Mouse (Mus musculus) adrenal gland, adult 18-20 months (tissue): Measurements from ENCODE around the gene Wdfy3. TPM values are rescaled to one million over a fixed set of nuclear protein-coding genes. Genes with fewer than 3 reads are reported as not detected.
"Not testable (repeated sequence)": the region's sequence is repeated elsewhere in the genome, so short reads cannot be mapped to it uniquely, and the experiment has no call there.

Experiments used
- DNase-seq, 2 experiments: peaks; one replicate each; pipeline ENCODE4 v3.0.0; 2021 to 2022; ENCODE audit warnings: low spot score in 2 of 2
- total RNA-seq, 2 experiments: library from RNA; stranded (reverse); gene quantifications; 1 replicate in 1 of 2; 2 replicates in 1 of 2; pipeline ENCODE4 v1.2.3; 2021

Wdfy3 gene
- total RNA-seq, 2 experiments from 2014 or later: 36.6 to 38.6 TPM

GRCm38 (mm10) chr5:101954393-101955340 lies 115.1 kb downstream of the Wdfy3 start:
- DNase-seq: no peak

- DNase-seq: no peak
Observed at GRCm38 (mm10) chr5:101951918-101952317, 117.8 kb downstream of the Wdfy3 start.

GRCm38 (mm10) chr5:101949323-101949722 lies 120.4 kb downstream of the Wdfy3 start:
- no peak for DNase-seq

GRCm38 (mm10) chr5:101948641-101949040 lies 121.1 kb downstream of the Wdfy3 start:
- DNase-seq: no peak

GRCm38 (mm10) chr5:101945731-101946130 lies 124.0 kb downstream of the Wdfy3 start:
- DNase-seq: no peak

- DNase-seq: no peak
Observed at GRCm38 (mm10) chr5:101937909-101938596, 131.7 kb downstream of the Wdfy3 start.

- DNase-seq: no peak
Observed at GRCm38 (mm10) chr5:101937362-101937761, 132.4 kb downstream of the Wdfy3 start.

GRCm38 (mm10) chr5:101935893-101936292 lies 133.8 kb downstream of the Wdfy3 start:
- no peak for DNase-seq

GRCm38 (mm10) chr5:101934629-101935028 lies 135.1 kb downstream of the Wdfy3 start:
- DNase-seq: no peak

- no peak for DNase-seq
Observed at GRCm38 (mm10) chr5:101932971-101933810, 136.5 kb downstream of the Wdfy3 start.

GRCm38 (mm10) chr5:101931997-101932396 lies 137.7 kb downstream of the Wdfy3 start:
- DNase-seq: no peak

- no peak for DNase-seq
Observed at GRCm38 (mm10) chr5:101926311-101926710, 143.4 kb downstream of the Wdfy3 start.

- no peak for DNase-seq
Observed at GRCm38 (mm10) chr5:101923710-101924109, 146.0 kb downstream of the Wdfy3 start.

GRCm38 (mm10) chr5:101919559-101919958 lies 150.2 kb downstream of the Wdfy3 start:
- DNase-seq: no peak

- DNase-seq: no peak
Observed at GRCm38 (mm10) chr5:101909468-101909867, 160.3 kb downstream of the Wdfy3 start.

GRCm38 (mm10) chr5:101905624-101906023 lies 164.1 kb downstream of the Wdfy3 start:
- no peak for DNase-seq

- not testable (repeated sequence) for DNase-seq
Observed at GRCm38 (mm10) chr5:101904841-101905240, 164.9 kb downstream of the Wdfy3 start.

GRCm38 (mm10) chr5:101902686-101903085 lies 167.0 kb downstream of the Wdfy3 start:
- DNase-seq: no peak

- no peak for DNase-seq
Observed at GRCm38 (mm10) chr5:101899981-101900380, 169.7 kb downstream of the Wdfy3 start.

- no peak for DNase-seq
Observed at GRCm38 (mm10) chr5:101896784-101897183, 172.9 kb downstream of the Wdfy3 start.
